Comparison of ENCODE assay signal across 28 mouse cellular contexts in the genomic region with DNA sequence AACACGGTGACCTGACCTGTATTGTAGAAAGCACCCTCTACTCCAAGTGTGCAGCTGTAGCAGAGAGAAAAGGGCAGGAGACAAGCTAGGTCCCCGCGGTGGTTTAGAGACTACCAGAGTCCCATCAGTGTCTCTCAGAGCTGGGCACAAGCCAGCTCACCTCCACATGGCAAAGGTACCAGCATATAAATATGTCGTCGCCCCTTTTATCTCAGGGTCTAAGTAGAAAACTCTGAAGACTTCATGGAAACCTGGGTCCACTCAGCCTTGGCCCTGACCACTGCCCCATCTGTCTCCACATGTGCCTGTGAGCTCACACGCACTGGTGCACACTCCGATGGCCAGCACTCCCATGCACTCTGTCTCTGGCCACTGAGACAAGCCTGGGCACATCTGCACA. TPM values are rescaled to one million over a fixed set of nuclear protein-coding genes. Genes with fewer than 3 reads are reported as not detected.
"Had no signal": no experiment of that assay in that cellular context is flagged by ENCODE, and none has a peak within 500 bp of the region (broad histone marks: within the 10 kb centered on the region; RNA-seq: fewer than 3 reads in every experiment).

No protein-coding gene starts in this region.

- H3K9ac ChIP-seq: heart, embryonic 13.5 days; heart, embryonic 15.5 days; hindbrain, embryonic 13.5 days; hindbrain, embryonic 15.5 days; kidney, embryonic 15.5 days; limb, embryonic 12.5 days had no signal

- H3K4me3 ChIP-seq: heart, adult 2 months; heart, embryonic 13.5 days; heart, embryonic 15.5 days; hindbrain, embryonic 13.5 days; hindbrain, embryonic 15.5 days; kidney, embryonic 15.5 days; layer of hippocampus, adult 2 months; left cerebral cortex, adult 2 months; limb, embryonic 10.5 days; limb, embryonic 12.5 days had no signal

- H3K4me2 ChIP-seq: heart, embryonic 11.5 days; heart, embryonic 13.5 days; heart, embryonic 15.5 days; hindbrain, embryonic 13.5 days; hindbrain, embryonic 15.5 days; kidney, embryonic 15.5 days; limb, embryonic 12.5 days; liver, embryonic 11.5 days had no signal

- DNase-seq: gastrocnemius, postnatal 14 days; gastrocnemius, postnatal 36 days; heart, adult 11 months; heart, adult 2 months; heart, postnatal 14 days; heart, postnatal 36 days; kidney, adult 11 months; kidney, adult 2 months; kidney, adult 9 months; kidney, postnatal 14 days; kidney, postnatal 36 days; liver had no signal

- H3K27me3 ChIP-seq: hindbrain, embryonic 15.5 days; kidney, embryonic 15.5 days; limb, embryonic 12.5 days had no signal

- H3K9me3 ChIP-seq: heart, embryonic 13.5 days; heart, embryonic 15.5 days; hindbrain, embryonic 13.5 days; hindbrain, embryonic 15.5 days; kidney, embryonic 15.5 days; limb, embryonic 10.5 days; limb, embryonic 12.5 days had no signal

- H3K27ac ChIP-seq: heart, adult 2 months; heart, embryonic 13.5 days; heart, embryonic 15.5 days; hindbrain, embryonic 13.5 days; hindbrain, embryonic 15.5 days; hindbrain, postnatal 0 days; kidney, embryonic 15.5 days; kidney, postnatal 0 days; layer of hippocampus, adult 2 months; left cerebral cortex, adult 2 months; limb, embryonic 10.5 days; limb, embryonic 12.5 days had no signal

- H3K4me1 ChIP-seq: heart, embryonic 13.5 days; heart, embryonic 15.5 days; kidney, embryonic 15.5 days had no signal

- H3K36me3 ChIP-seq: heart, embryonic 13.5 days; heart, embryonic 15.5 days; hindbrain, embryonic 13.5 days; hindbrain, embryonic 15.5 days; kidney, embryonic 15.5 days; limb, embryonic 10.5 days; limb, embryonic 12.5 days had no signal

RNA-seq across cellular contexts. Expression of gene Pvalb, which starts 16.6 kb away (rescaled TPM):
- total RNA-seq: hematopoietic stem cell, adult 5-6 weeks had no signal
- polyA plus RNA-seq: intestine, embryonic 14.5 days; intestine, embryonic 16.5 days; kidney, embryonic 15.5 days; limb, embryonic 10.5 days; limb, embryonic 12.5 days; liver, embryonic 11.5 days had no signal
